Mouse (Mus musculus) B cell, adult 62 days (primary cell): ENCODE data around the gene Tas2r109. TPM values are rescaled to one million over a fixed set of nuclear protein-coding genes. Genes with fewer than 3 reads are reported as not detected.

ENCODE experiments used
- total RNA-seq: library from RNA; stranded (reverse); gene quantifications from 4 replicates; pipeline ENCODE4 v1.2.4, GENCODE M21; 2023

Tas2r109 gene
- total RNA-seq = not detected in 4 replicates

GRCm38 (mm10) chr6:132980865-132981264 is at the start of gene Tas2r109:
Tas2r109 (minus strand) TSS chr6:132980965.

GRCm38 (mm10) chr6:132957819-132958218 is 22.9 kb downstream of the Tas2r109 start, which contains the start of gene Tas2r131:
Tas2r131 (minus strand) TSS chr6:132957919.

DNA sequence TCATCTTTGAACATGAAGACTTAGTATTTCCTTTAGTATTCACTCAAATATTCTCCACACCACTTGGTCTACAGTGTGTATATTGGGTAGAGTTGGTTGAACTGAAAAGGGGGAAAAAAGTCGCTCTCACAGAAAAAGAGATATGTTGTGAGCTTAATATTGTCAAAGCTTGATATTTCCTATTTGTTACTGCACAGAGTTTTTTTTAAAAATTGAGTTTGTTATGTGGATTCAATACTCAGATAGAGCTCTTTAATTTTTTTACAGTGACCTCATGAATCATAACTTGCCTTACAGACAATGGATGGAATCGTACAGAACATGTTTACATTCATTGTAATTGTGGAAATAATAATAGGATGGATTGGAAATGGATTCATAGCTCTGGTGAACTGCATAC is 30.0 kb downstream of the Tas2r109 start, which contains the start of gene Tas2r129:
Gene Tas2r129 (plus strand): TSS at position 301 of the 400 bp plus-strand sequence.

Other genes with a start within 250 kb of the Tas2r109 start
- gene Tas2r115, start 242.9 kb downstream of the Tas2r109 start, total RNA-seq = not detected in 4 replicates
- not detected in 4 replicates for gene Tas2r124, start 226.2 kb downstream of the Tas2r109 start, total RNA-seq
- not detected in 4 replicates for gene Tas2r102, start 218.8 kb downstream of the Tas2r109 start, total RNA-seq
- not detected in 4 replicates for gene Tas2r136, start 202.8 kb downstream of the Tas2r109 start, total RNA-seq
- gene Tas2r117, start 178.1 kb downstream of the Tas2r109 start, total RNA-seq = not detected in 4 replicates
- gene Tas2r123, start 133.8 kb downstream of the Tas2r109 start, total RNA-seq = not detected in 4 replicates
- gene Tas2r116, start 125.5 kb downstream of the Tas2r109 start, total RNA-seq = not detected in 4 replicates
- gene Tas2r110, start 113.0 kb downstream of the Tas2r109 start, total RNA-seq = not detected in 4 replicates
- gene Tas2r113, start 88.0 kb downstream of the Tas2r109 start, total RNA-seq = not detected in 4 replicates
- not detected in 4 replicates for gene Tas2r125, start 71.3 kb downstream of the Tas2r109 start, total RNA-seq
- gene Tas2r129, start 29.9 kb downstream of the Tas2r109 start, total RNA-seq = not detected in 4 replicates
- gene Tas2r131, start 23.0 kb downstream of the Tas2r109 start, total RNA-seq = not detected in 4 replicates
- not detected in 4 replicates for gene Tas2r103, start 56.1 kb upstream of the Tas2r109 start, total RNA-seq
- not detected in 4 replicates for gene Tas2r140, start 74.9 kb upstream of the Tas2r109 start, total RNA-seq
- gene Smim10l1, start 123.9 kb upstream of the Tas2r109 start, total RNA-seq = 10.5 to 15.0 TPM (median 14.4 TPM) in 4 replicates